Mouse (Mus musculus): ENCODE results near the gene Stpg2. TPM values are rescaled to one million over a fixed set of nuclear protein-coding genes. Genes with fewer than 3 reads are reported as not detected.

The Stpg2 gene
- not detected in 2 replicates for polyA plus RNA-seq (2014; fragmentation: Nextera tagmentation; extraction: Ambion mirVana)

DNA sequence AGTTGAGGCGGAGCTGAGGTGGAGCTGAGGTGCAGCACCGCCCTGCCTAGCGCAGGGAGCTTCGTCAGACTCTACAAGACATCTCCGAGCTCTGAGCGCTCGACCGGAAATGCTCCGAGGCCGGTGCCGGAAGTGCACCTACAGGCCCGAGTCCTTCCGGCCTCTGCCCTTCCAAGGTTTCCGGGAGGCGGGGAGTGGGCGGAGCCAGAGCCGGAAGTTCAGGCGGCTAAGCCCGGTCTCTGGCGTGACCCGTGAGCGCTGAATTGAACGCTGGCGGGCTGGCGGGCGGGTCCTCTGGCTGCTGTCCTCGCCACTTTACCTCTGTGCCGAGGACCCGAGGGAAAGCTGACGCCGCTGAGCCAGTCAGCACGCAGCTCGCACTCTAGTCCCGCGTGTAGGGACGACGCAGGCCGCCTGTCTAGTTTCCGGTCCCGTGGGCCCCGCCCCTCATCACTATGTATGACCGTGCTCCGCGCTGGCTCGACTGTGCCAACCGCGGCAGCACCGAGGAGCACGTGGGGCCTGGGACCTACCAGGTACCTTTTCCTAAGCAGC lies at the start of gene Stpg2:
Stpg2 (plus strand) TSS at position 251 of the 555 bp plus-strand sequence.
- ATAC-seq (replicated peaks; ENCODE audit: insufficient number of reproducible peaks, low FRiP score, low TSS enrichment): peak; percentile 94
- H3K4me1 ChIP-seq (ENCODE audit: control insufficient read depth, insufficient read depth, low read length): no peaks in the 10 kb centered on the region
- H3K27ac ChIP-seq (ENCODE audit: low read depth, low read length): peak within 1 kb of the TSS; percentile 90
- peak within 1 kb of the TSS; percentile 77 for H3K9ac ChIP-seq (ENCODE audit: low read depth, low read length)
- peak within 1 kb of the TSS; percentile 70 for H3K4me2 ChIP-seq
- H3K4me3 ChIP-seq (ENCODE audit: low read depth, low read length): peak within 1 kb of the TSS; percentile 63
- H3K27me3 ChIP-seq (ENCODE audit: control insufficient read depth, insufficient read depth, low read length): peaks cover 12% of the 10 kb centered on the region
- H3K36me3 ChIP-seq (ENCODE audit: control insufficient read depth, insufficient read depth, low read length): no peaks in the 10 kb centered on the region
- no peaks in the 10 kb centered on the region for H3K9me3 ChIP-seq (replicated peaks; ENCODE audit: control insufficient read depth, low read length)
- under 1% methylated on average over 49 of the region's 49 CpGs for WGBS (ENCODE audit: insufficient replicate concordance)

DNA sequence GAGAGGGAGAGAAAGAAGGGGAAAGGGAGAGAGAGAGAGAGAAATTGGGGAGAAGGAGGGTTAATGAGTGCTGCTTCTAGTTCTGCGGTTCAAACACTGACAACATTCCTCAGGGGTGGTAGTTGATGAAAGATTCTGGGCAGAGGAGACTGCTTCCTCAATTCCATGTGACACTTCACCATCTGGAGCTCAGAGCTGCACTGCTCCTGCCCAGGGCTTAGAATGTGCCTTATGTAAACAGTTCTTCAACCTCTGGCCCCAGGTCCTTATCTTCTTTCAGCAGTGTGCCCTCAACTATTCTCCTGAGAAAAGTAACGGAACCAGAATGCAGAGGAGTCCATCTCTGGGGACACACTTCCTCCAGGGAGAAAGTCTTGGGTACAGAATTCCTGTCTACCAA lies 43.3 kb upstream of the Stpg2 start:
- no peak for ATAC-seq (replicated peaks; ENCODE audit: insufficient number of reproducible peaks, low FRiP score, low TSS enrichment)
- Histone ChIP-seq H3K4me1 (ENCODE audit: control insufficient read depth, insufficient read depth, low read length) (no peaks in the 10 kb centered on the region), H3K9me3 (replicated peaks; ENCODE audit: control insufficient read depth, low read length) (no peaks in the 10 kb centered on the region), H3K27ac (ENCODE audit: low read depth, low read length) (no peak overlapping the region), H3K4me2 (no peak overlapping the region), H3K4me3 (ENCODE audit: low read depth, low read length) (no peak overlapping the region), H3K9ac (ENCODE audit: low read depth, low read length) (no peak overlapping the region), H3K27me3 (ENCODE audit: control insufficient read depth, insufficient read depth, low read length) (no peaks in the 10 kb centered on the region), H3K36me3 (ENCODE audit: control insufficient read depth, insufficient read depth, low read length) (no peaks in the 10 kb centered on the region)
- 11% methylated on average over 2 of the region's 2 CpGs for WGBS (ENCODE audit: insufficient replicate concordance)

DNA sequence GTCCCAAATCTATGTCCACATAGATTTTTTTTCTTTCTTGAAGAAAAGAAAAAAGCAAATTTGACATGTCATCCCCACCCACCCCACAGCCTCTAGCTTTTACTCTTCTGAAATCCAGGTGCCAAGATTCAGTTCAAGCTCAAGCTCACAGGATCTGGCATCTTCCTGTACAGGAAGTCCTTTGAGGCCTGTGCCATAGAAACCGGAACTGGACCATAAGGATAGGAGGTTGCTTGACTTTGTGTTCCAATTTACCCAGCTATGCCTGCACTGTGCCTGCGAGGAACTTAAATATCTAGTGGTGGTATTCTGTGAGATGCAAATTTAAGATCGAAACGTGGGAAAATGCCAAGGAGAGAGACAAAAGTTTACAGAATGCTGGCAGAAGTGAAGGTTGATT lies 42.8 kb upstream of the Stpg2 start:
- no peak overlapping the region for H3K27ac ChIP-seq (ENCODE audit: low read depth, low read length)
- ATAC-seq (replicated peaks; ENCODE audit: insufficient number of reproducible peaks, low FRiP score, low TSS enrichment): no peak

DNA sequence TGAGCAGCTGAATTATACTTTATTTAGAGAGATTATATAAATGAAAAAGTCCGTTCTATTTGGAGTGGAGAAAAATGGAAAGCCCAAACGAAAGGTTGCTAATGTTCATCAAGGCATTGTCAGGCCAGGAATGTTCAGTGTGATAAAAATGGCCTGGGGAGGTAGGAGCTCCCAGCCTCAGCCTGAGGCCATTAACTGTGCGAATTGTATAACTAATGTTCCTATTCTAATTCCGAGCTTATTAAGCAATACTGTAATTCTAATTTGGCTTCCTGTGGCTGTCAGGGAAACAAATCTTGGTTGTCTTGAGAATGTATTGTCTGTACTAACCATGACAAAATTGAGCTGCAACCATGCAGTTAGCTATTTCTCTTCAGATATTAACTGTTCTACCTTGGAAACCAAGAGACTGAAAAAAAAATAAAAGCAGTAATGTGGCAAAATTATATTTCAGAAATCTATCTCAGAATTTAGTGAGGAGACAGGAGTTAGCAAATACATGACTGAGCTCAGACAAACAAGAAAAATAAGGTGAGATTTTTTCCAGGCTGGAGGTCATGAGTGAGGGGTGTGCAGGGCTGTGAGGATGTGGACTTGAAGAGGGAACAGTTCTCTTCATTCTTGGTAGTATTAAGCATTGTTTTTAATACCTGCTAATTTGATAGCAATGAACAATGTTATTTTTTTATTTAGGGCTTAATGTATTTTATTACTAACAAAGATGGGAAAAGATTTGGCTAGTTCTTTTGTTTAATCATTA lies 36.8 kb upstream of the Stpg2 start:
- no peak overlapping the region for H3K4me2 ChIP-seq
- H3K4me1 ChIP-seq (ENCODE audit: control insufficient read depth, insufficient read depth, low read length): no peaks in the 10 kb centered on the region
- no peak for ATAC-seq (replicated peaks; ENCODE audit: insufficient number of reproducible peaks, low FRiP score, low TSS enrichment)
- H3K36me3 ChIP-seq (ENCODE audit: control insufficient read depth, insufficient read depth, low read length): no peaks in the 10 kb centered on the region
- H3K27ac ChIP-seq (ENCODE audit: low read depth, low read length): no peak overlapping the region
- H3K4me3 ChIP-seq (ENCODE audit: low read depth, low read length): no peak overlapping the region
- H3K9ac ChIP-seq (ENCODE audit: low read depth, low read length): no peak overlapping the region
- no peaks in the 10 kb centered on the region for H3K9me3 ChIP-seq (replicated peaks; ENCODE audit: control insufficient read depth, low read length)
- 65% methylated on average over 4 of the region's 4 CpGs for WGBS (ENCODE audit: insufficient replicate concordance)
- no peaks in the 10 kb centered on the region for H3K27me3 ChIP-seq (ENCODE audit: control insufficient read depth, insufficient read depth, low read length)

More for the DNA sequence above, 42.8 kb upstream of the Stpg2 start:
- Histone ChIP-seq H3K4me2 (no peak overlapping the region), H3K4me1 (ENCODE audit: control insufficient read depth, insufficient read depth, low read length) (no peaks in the 10 kb centered on the region), H3K27me3 (ENCODE audit: control insufficient read depth, insufficient read depth, low read length) (no peaks in the 10 kb centered on the region), H3K9me3 (replicated peaks; ENCODE audit: control insufficient read depth, low read length) (no peaks in the 10 kb centered on the region), H3K36me3 (ENCODE audit: control insufficient read depth, insufficient read depth, low read length) (no peaks in the 10 kb centered on the region), H3K4me3 (ENCODE audit: low read depth, low read length) (no peak overlapping the region), H3K9ac (ENCODE audit: low read depth, low read length) (no peak overlapping the region)
- WGBS (ENCODE audit: insufficient replicate concordance): 75% methylated on average over 4 of the region's 4 CpGs

DNA sequence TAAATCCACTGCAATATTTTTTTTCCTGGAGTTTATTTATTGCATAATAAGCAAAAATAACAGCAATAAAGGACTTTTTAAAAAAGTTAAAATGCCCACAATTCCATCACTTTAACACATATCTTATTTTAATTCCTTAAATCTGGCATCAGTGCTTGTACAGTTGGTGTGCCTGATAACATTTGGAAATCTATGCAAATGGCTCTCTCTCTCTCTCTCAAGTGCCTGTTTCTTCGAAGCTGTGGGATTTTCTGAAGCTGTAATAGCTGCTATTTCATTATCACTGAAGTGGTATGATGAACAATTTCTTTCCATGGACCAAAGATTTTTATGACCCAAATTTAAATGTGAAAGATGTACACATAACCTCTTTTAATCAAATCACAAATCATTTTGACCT lies 35.8 kb upstream of the Stpg2 start:
- no peaks in the 10 kb centered on the region for H3K9me3 ChIP-seq (replicated peaks; ENCODE audit: control insufficient read depth, low read length)
- H3K4me2 ChIP-seq: no peak overlapping the region
- H3K36me3 ChIP-seq (ENCODE audit: control insufficient read depth, insufficient read depth, low read length): no peaks in the 10 kb centered on the region
- no peaks in the 10 kb centered on the region for H3K4me1 ChIP-seq (ENCODE audit: control insufficient read depth, insufficient read depth, low read length)
- H3K27ac ChIP-seq (ENCODE audit: low read depth, low read length): no peak overlapping the region
- WGBS (ENCODE audit: insufficient replicate concordance): 49% methylated on average over 1 of the region's 1 CpGs
- no peak overlapping the region for H3K4me3 ChIP-seq (ENCODE audit: low read depth, low read length)
- ATAC-seq (replicated peaks; ENCODE audit: insufficient number of reproducible peaks, low FRiP score, low TSS enrichment): no peak
- no peak overlapping the region for H3K9ac ChIP-seq (ENCODE audit: low read depth, low read length)
- no peaks in the 10 kb centered on the region for H3K27me3 ChIP-seq (ENCODE audit: control insufficient read depth, insufficient read depth, low read length)

DNA sequence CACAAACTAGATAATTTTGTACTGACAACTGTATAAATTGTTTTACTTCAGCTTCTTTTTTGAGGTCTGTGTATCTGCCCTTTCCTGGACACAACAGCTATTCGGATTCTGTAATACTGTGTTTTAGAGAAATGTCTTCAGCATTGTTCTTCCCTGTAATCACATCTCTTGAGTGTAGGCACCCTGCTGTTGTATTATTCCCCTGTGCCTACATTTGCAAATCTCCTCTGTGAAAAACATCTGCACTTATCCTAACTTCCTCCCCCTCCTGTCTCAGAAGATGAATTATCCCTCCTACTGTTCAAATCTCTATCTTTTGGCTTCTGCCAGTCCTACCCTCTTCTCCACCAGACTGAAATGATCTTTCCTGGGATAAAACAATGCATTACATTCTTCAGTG lies 28.6 kb upstream of the Stpg2 start:
- ATAC-seq (replicated peaks; ENCODE audit: insufficient number of reproducible peaks, low FRiP score, low TSS enrichment): no peak
- H3K4me1 ChIP-seq (ENCODE audit: control insufficient read depth, insufficient read depth, low read length): no peaks in the 10 kb centered on the region
- peaks cover 2% of the 10 kb centered on the region; the same call in 1 of the 2 replicates for H3K9me3 ChIP-seq (replicated peaks; ENCODE audit: control insufficient read depth, low read length)
- no peaks in the 10 kb centered on the region for H3K36me3 ChIP-seq (ENCODE audit: control insufficient read depth, insufficient read depth, low read length)
- H3K4me2 ChIP-seq: no peak overlapping the region
- H3K27ac ChIP-seq (ENCODE audit: low read depth, low read length): no peak overlapping the region
- WGBS (ENCODE audit: insufficient replicate concordance): 43% methylated on average over 1 of the region's 1 CpGs
- no peaks in the 10 kb centered on the region for H3K27me3 ChIP-seq (ENCODE audit: control insufficient read depth, insufficient read depth, low read length)
- no peak overlapping the region for H3K9ac ChIP-seq (ENCODE audit: low read depth, low read length)
- no peak overlapping the region for H3K4me3 ChIP-seq (ENCODE audit: low read depth, low read length)

DNA sequence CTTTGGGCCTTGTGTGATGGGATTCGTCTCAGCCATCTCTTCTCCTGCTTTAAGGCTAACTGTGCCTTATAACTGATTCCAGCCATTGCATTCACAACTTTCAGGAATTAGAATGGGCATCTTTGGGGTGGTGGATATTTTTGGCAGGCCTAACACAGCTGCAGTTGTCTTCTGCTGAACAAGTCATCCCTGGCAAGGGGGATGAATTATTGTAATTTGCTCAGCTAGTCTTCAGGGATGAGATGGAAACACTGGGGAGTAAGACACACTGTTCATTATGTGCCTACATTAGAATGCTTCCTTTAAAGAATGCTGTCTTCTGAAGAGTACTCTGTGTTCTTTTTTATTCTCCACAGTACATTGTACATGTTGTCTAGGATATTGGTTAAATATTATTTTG lies 14.0 kb upstream of the Stpg2 start:
- H3K4me3 ChIP-seq (ENCODE audit: low read depth, low read length): no peak overlapping the region
- no peak overlapping the region for H3K27ac ChIP-seq (ENCODE audit: low read depth, low read length)
- no peak overlapping the region for H3K4me2 ChIP-seq
- no peaks in the 10 kb centered on the region for H3K36me3 ChIP-seq (ENCODE audit: control insufficient read depth, insufficient read depth, low read length)
- WGBS (ENCODE audit: insufficient replicate concordance): 70% methylated on average over 1 of the region's 1 CpGs
- no peak for ATAC-seq (replicated peaks; ENCODE audit: insufficient number of reproducible peaks, low FRiP score, low TSS enrichment)
- H3K27me3 ChIP-seq (ENCODE audit: control insufficient read depth, insufficient read depth, low read length): no peaks in the 10 kb centered on the region
- H3K9ac ChIP-seq (ENCODE audit: low read depth, low read length): no peak overlapping the region
- no peaks in the 10 kb centered on the region for H3K9me3 ChIP-seq (replicated peaks; ENCODE audit: control insufficient read depth, low read length)
- H3K4me1 ChIP-seq (ENCODE audit: control insufficient read depth, insufficient read depth, low read length): no peaks in the 10 kb centered on the region

DNA sequence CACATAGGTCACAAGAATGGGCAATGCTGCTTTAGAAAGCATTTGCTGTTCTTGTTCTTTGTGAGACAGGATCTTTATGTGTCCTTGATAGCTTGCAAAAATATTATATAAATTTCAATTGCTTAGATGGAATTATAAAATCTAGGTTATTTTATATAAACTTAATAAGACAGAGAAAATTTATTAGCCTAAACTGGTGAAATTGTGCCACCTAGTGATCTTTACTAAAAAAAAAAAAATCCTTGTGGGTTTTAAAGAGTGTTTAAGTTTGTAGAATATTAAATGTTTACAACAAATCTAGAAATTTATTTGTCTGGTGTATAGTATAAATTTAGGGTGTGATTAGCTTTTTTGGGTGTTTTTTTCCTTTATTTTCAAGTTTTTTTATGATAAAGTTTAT lies 11.6 kb upstream of the Stpg2 start:
- Histone ChIP-seq H3K36me3 (ENCODE audit: control insufficient read depth, insufficient read depth, low read length) (no peaks in the 10 kb centered on the region), H3K27ac (ENCODE audit: low read depth, low read length) (no peak overlapping the region), H3K4me2 (no peak overlapping the region), H3K27me3 (ENCODE audit: control insufficient read depth, insufficient read depth, low read length) (no peaks in the 10 kb centered on the region), H3K9ac (ENCODE audit: low read depth, low read length) (no peak overlapping the region), H3K4me1 (ENCODE audit: control insufficient read depth, insufficient read depth, low read length) (no peaks in the 10 kb centered on the region), H3K4me3 (ENCODE audit: low read depth, low read length) (no peak overlapping the region), H3K9me3 (replicated peaks; ENCODE audit: control insufficient read depth, low read length) (no peaks in the 10 kb centered on the region)
- ATAC-seq (replicated peaks; ENCODE audit: insufficient number of reproducible peaks, low FRiP score, low TSS enrichment): no peak

DNA sequence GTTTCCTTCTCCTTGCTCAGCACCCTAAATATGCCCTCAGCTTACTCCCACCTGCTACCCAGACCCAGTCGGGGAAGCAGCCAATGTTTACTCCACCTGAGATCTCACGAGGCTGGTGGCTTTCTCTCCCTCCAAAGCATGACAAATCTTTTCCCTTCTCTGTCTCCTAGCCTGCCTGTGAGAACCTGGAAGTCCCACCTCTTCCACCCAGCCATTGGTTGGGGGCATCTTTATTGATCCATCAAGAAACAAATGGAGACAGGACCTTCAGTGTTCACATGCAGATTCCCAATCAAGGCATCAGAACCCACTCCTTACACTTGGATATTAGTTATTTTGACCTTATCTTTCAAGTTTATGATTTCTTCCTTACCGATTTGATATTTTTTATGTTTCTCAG lies 7.1 kb upstream of the Stpg2 start:
- H3K4me2 ChIP-seq: no peak overlapping the region
- H3K27me3 ChIP-seq (ENCODE audit: control insufficient read depth, insufficient read depth, low read length): peaks cover 10% of the 10 kb centered on the region
- H3K9me3 ChIP-seq (replicated peaks; ENCODE audit: control insufficient read depth, low read length): no peaks in the 10 kb centered on the region
- no peaks in the 10 kb centered on the region for H3K36me3 ChIP-seq (ENCODE audit: control insufficient read depth, insufficient read depth, low read length)
- H3K4me1 ChIP-seq (ENCODE audit: control insufficient read depth, insufficient read depth, low read length): no peaks in the 10 kb centered on the region
- 51% methylated on average over 3 of the region's 3 CpGs for WGBS (ENCODE audit: insufficient replicate concordance)
- no peak overlapping the region for H3K9ac ChIP-seq (ENCODE audit: low read depth, low read length)
- H3K4me3 ChIP-seq (ENCODE audit: low read depth, low read length): no peak overlapping the region
- no peak for ATAC-seq (replicated peaks; ENCODE audit: insufficient number of reproducible peaks, low FRiP score, low TSS enrichment)
- H3K27ac ChIP-seq (ENCODE audit: low read depth, low read length): no peak overlapping the region

Data from heart, embryonic 11.5 days (tissue).